Mouse (Mus musculus) limb, embryonic 13.5 days (tissue): ENCODE results near the gene 1110004F10Rik. TPM values are rescaled to one million over a fixed set of nuclear protein-coding genes. Genes with fewer than 3 reads are reported as not detected.

Experiments
- ATAC-seq: fragments of 200-750 bp; cut with Nextera tagmentation; 2 replicates; pipeline ENCODE4 v1.8.0; 2017; ENCODE audit warnings: low read depth, moderate number of reproducible peaks, moderate TSS enrichment; ENCODE audit not compliant: low FRiP score
- H3K27ac ChIP-seq: fragments of 300-500 bp; sonication (generic); 2 replicates; pipeline ENCODE4 v1.5.1; 2015; ENCODE audit warnings: inconsistent platforms, mild to moderate bottlenecking, moderate library complexity
- H3K27me3 ChIP-seq: fragments of 300-500 bp; sonication (generic); 2 replicates; pipeline ENCODE4 v1.6.1; 2015; ENCODE audit warnings: mild to moderate bottlenecking, inconsistent platforms
- H3K36me3 ChIP-seq: fragments of 300-500 bp; sonication (generic); 2 replicates; pipeline ENCODE4 v1.6.1; 2015; ENCODE audit warnings: inconsistent platforms, mild to moderate bottlenecking, moderate library complexity
- H3K4me1 ChIP-seq: fragments of 300-500 bp; sonication (generic); 2 replicates; pipeline ENCODE4 v1.6.1; 2015; ENCODE audit warnings: inconsistent platforms
- H3K4me2 ChIP-seq: fragments of 300-500 bp; sonication (generic); replicated peaks from 2 replicates; pipeline ENCODE4 v1.6.1; 2015; ENCODE audit warnings: inconsistent platforms, mild to moderate bottlenecking, moderate library complexity
- H3K4me3 ChIP-seq: fragments of 300-500 bp; sonication (generic); 2 replicates; pipeline ENCODE4 v1.5.1; 2015; ENCODE audit warnings: moderate library complexity, mild to moderate bottlenecking, inconsistent platforms
- H3K9ac ChIP-seq: fragments of 300-500 bp; sonication (generic); 2 replicates; pipeline ENCODE4 v1.6.1; 2015; ENCODE audit warnings: mild to moderate bottlenecking, inconsistent platforms
- H3K9me3 ChIP-seq: fragments of 300-500 bp; sonication (generic); 2 replicates; pipeline ENCODE4 v1.6.1; 2016; ENCODE audit warnings: inconsistent platforms
- WGBS: fragments of 180-500 bp; shearing (Covaris S2); methylation state at CpG from one replicate; pipeline ENCODE4 v1.1.7; 2015; 5-methylcytosine and 5-hydroxymethylcytosine counted together
- polyA plus RNA-seq: library from polyadenylated mRNA; unstranded; fragments of >200 nt; fragmentation: Nextera tagmentation; extraction: Ambion mirVana; gene quantifications from 2 replicates; pipeline ENCODE4 v1.2.1, GENCODE M21; 2015

Gene 1110004F10Rik
- polyA plus RNA-seq, 1 experiment from 2014 or later = 319 TPM

- ATAC-seq = no peak
- 69% methylated on average over 3 of the region's 3 CpGs for WGBS
- Histone ChIP-seq H3K9ac (no peak overlapping the region), H3K36me3 (peaks cover 26% of the 10 kb centered on the region), H3K9me3 (no peaks in the 10 kb centered on the region), H3K4me3 (no peak overlapping the region), H3K27ac (no peak overlapping the region), H3K4me2 (no peak overlapping the region), H3K4me1 (0 out of 2 replicates have a peak, but pooled peaks cover 3% of the 10 kb centered on the region), H3K27me3 (no peaks in the 10 kb centered on the region)
These were observed 71.5 kb downstream of the 1110004F10Rik start for GRCm38 (mm10) chr7:116110661-116111060.

GRCm38 (mm10) chr7:116111546-116111945 is 72.3 kb downstream of the 1110004F10Rik start:
- Histone ChIP-seq H3K36me3 (peaks cover 18% of the 10 kb centered on the region), H3K9me3 (no peaks in the 10 kb centered on the region), H3K4me2 (no peak overlapping the region), H3K4me3 (no peak overlapping the region), H3K27me3 (no peaks in the 10 kb centered on the region), H3K27ac (no peak overlapping the region), H3K9ac (no peak overlapping the region), H3K4me1 (0 out of 2 replicates have a peak, but pooled peaks cover 4% of the 10 kb centered on the region)
- 89% methylated on average over 6 of the region's 6 CpGs for WGBS
- ATAC-seq = no peak

GRCm38 (mm10) chr7:116115216-116115930 is 76.2 kb downstream of the 1110004F10Rik start:
- WGBS = 32% methylated on average over 12 of the region's 12 CpGs
- H3K27ac ChIP-seq = no peak overlapping the region

GRCm38 (mm10) chr7:116115991-116116390 is 76.8 kb downstream of the 1110004F10Rik start:
- Histone ChIP-seq H3K9ac (no peak overlapping the region), H3K27me3 (no peaks in the 10 kb centered on the region), H3K4me3 (no peak overlapping the region), H3K4me2 (no peak overlapping the region), H3K27ac (no peak overlapping the region), H3K4me1 (0 out of 2 replicates have a peak, but pooled peaks cover 4% of the 10 kb centered on the region), H3K36me3 (no peaks in the 10 kb centered on the region), H3K9me3 (0 out of 2 replicates have a peak, but pooled peaks cover 4% of the 10 kb centered on the region)
- 79% methylated on average over 2 of the region's 2 CpGs for WGBS
- no peak for ATAC-seq

More at GRCm38 (mm10) chr7:116115216-116115930, 76.2 kb downstream of the 1110004F10Rik start:
- Histone ChIP-seq H3K27me3 (no peaks in the 10 kb centered on the region), H3K9ac (no peak overlapping the region), H3K9me3 (0 out of 2 replicates have a peak, but pooled peaks cover 4% of the 10 kb centered on the region), H3K4me2 (no peak overlapping the region), H3K4me1 (0 out of 2 replicates have a peak, but pooled peaks cover 4% of the 10 kb centered on the region), H3K36me3 (no peaks in the 10 kb centered on the region), H3K4me3 (no peak overlapping the region)
- no peak for ATAC-seq

- ATAC-seq = no peak
- no peaks in the 10 kb centered on the region for H3K36me3 ChIP-seq
- H3K4me1 ChIP-seq = 0 out of 2 replicates have a peak, but pooled peaks cover 14% of the 10 kb centered on the region
- H3K4me3 ChIP-seq = no peak overlapping the region
- no peak overlapping the region for H3K4me2 ChIP-seq
- no peaks in the 10 kb centered on the region for H3K27me3 ChIP-seq
- 96% methylated on average over 1 of the region's 1 CpGs for WGBS
- no peak overlapping the region for H3K27ac ChIP-seq
- no peak overlapping the region for H3K9ac ChIP-seq
- H3K9me3 ChIP-seq = 0 out of 2 replicates have a peak, but pooled peaks cover 4% of the 10 kb centered on the region
These were observed 80.2 kb downstream of the 1110004F10Rik start for GRCm38 (mm10) chr7:116119306-116119857.

- no peak overlapping the region for H3K4me3 ChIP-seq
- 0 out of 2 replicates have a peak, but pooled peaks cover 4% of the 10 kb centered on the region for H3K9me3 ChIP-seq
- H3K27me3 ChIP-seq = no peaks in the 10 kb centered on the region
- no peaks in the 10 kb centered on the region for H3K36me3 ChIP-seq
- WGBS = 87% methylated on average over 4 of the region's 4 CpGs
- H3K4me1 ChIP-seq = peaks cover 20% of the 10 kb centered on the region
- no peak for ATAC-seq
- H3K4me2 ChIP-seq = no peak overlapping the region
- no peak overlapping the region for H3K9ac ChIP-seq
- no peak overlapping the region for H3K27ac ChIP-seq
These were observed 81.5 kb downstream of the 1110004F10Rik start for GRCm38 (mm10) chr7:116120737-116121136.

GRCm38 (mm10) chr7:116121202-116121601 is 82.0 kb downstream of the 1110004F10Rik start:
- H3K4me1 ChIP-seq = peaks cover 21% of the 10 kb centered on the region
- WGBS = 77% methylated on average over 11 of the region's 11 CpGs

GRCm38 (mm10) chr7:116122981-116123596 is 83.9 kb downstream of the 1110004F10Rik start:
- Histone ChIP-seq H3K27me3 (no peaks in the 10 kb centered on the region), H3K27ac (no peak overlapping the region), H3K9me3 (0 out of 2 replicates have a peak, but pooled peaks cover 4% of the 10 kb centered on the region), H3K36me3 (no peaks in the 10 kb centered on the region), H3K4me2 (no peak overlapping the region), H3K4me3 (no peak overlapping the region), H3K4me1 (peaks cover 21% of the 10 kb centered on the region), H3K9ac (no peak overlapping the region)
- WGBS = 80% methylated on average over 13 of the region's 13 CpGs
- ATAC-seq = peak; percentile 20; the same call in 1 of the 2 replicates

More at GRCm38 (mm10) chr7:116121202-116121601, 82.0 kb downstream of the 1110004F10Rik start:
- no peak overlapping the region for H3K4me2 ChIP-seq
- H3K9me3 ChIP-seq = 0 out of 2 replicates have a peak, but pooled peaks cover 4% of the 10 kb centered on the region
- H3K27ac ChIP-seq = no peak overlapping the region
- no peaks in the 10 kb centered on the region for H3K27me3 ChIP-seq
- no peak overlapping the region for H3K9ac ChIP-seq
- no peak for ATAC-seq
- no peak overlapping the region for H3K4me3 ChIP-seq
- H3K36me3 ChIP-seq = no peaks in the 10 kb centered on the region

GRCm38 (mm10) chr7:116123597-116123985 is 84.4 kb downstream of the 1110004F10Rik start:
- Histone ChIP-seq H3K27me3 (no peaks in the 10 kb centered on the region), H3K36me3 (no peaks in the 10 kb centered on the region), H3K9ac (no peak overlapping the region), H3K4me1 (peaks cover 21% of the 10 kb centered on the region), H3K4me3 (no peak overlapping the region), H3K4me2 (no peak overlapping the region), H3K27ac (peak overlapping the region; percentile 28; the same call in 1 of the 2 replicates), H3K9me3 (0 out of 2 replicates have a peak, but pooled peaks cover 4% of the 10 kb centered on the region)
- ATAC-seq = no peak
- 64% methylated on average over 2 of the region's 2 CpGs for WGBS

GRCm38 (mm10) chr7:116124057-116124456 is 84.9 kb downstream of the 1110004F10Rik start:
- H3K4me3 ChIP-seq = no peak overlapping the region
- no peak for ATAC-seq
- WGBS = 49% methylated on average over 12 of the region's 12 CpGs
- peaks cover 21% of the 10 kb centered on the region for H3K4me1 ChIP-seq
- H3K9ac ChIP-seq = no peak overlapping the region
- peak overlapping the region; percentile 28; the same call in 1 of the 2 replicates for H3K27ac ChIP-seq
- H3K9me3 ChIP-seq = 0 out of 2 replicates have a peak, but pooled peaks cover 4% of the 10 kb centered on the region
- H3K27me3 ChIP-seq = no peaks in the 10 kb centered on the region
- H3K4me2 ChIP-seq = no peak overlapping the region
- H3K36me3 ChIP-seq = no peaks in the 10 kb centered on the region

GRCm38 (mm10) chr7:116125671-116126070 is 86.5 kb downstream of the 1110004F10Rik start:
- H3K9ac ChIP-seq = no peak overlapping the region
- no peaks in the 10 kb centered on the region for H3K9me3 ChIP-seq
- no peak overlapping the region for H3K27ac ChIP-seq
- H3K4me2 ChIP-seq = no peak overlapping the region
- no peak for ATAC-seq
- H3K4me3 ChIP-seq = no peak overlapping the region
- 51% methylated on average over 7 of the region's 7 CpGs for WGBS
- H3K36me3 ChIP-seq = no peaks in the 10 kb centered on the region
- H3K27me3 ChIP-seq = no peaks in the 10 kb centered on the region
- H3K4me1 ChIP-seq = peaks cover 21% of the 10 kb centered on the region

GRCm38 (mm10) chr7:116127052-116127451 is 87.9 kb downstream of the 1110004F10Rik start:
- ATAC-seq = no peak
- H3K36me3 ChIP-seq = no peaks in the 10 kb centered on the region
- H3K9ac ChIP-seq = no peak overlapping the region; the same call in 1 of the 2 replicates
- no peaks in the 10 kb centered on the region for H3K9me3 ChIP-seq
- H3K4me2 ChIP-seq = no peak overlapping the region
- peaks cover 28% of the 10 kb centered on the region for H3K4me1 ChIP-seq
- WGBS = 62% methylated on average over 2 of the region's 2 CpGs
- no peak overlapping the region for H3K27ac ChIP-seq
- H3K4me3 ChIP-seq = no peak overlapping the region
- no peaks in the 10 kb centered on the region for H3K27me3 ChIP-seq
